Mouse (Mus musculus) layer of hippocampus, adult 2 months (tissue): ENCODE results near the gene Zfp655. TPM values are rescaled to one million over a fixed set of nuclear protein-coding genes. Genes with fewer than 3 reads are reported as not detected.

Source experiments
- DNase-seq, 2 experiments: peaks; one replicate each; pipeline ENCODE4 v3.0.0; 2022; ENCODE audit warnings: low spot score in 2 of 2
- H3K27ac ChIP-seq: fragments of 200-600 bp; 2 replicates; pipeline ENCODE4 v1.8.1; 2022
- H3K4me3 ChIP-seq: fragments of 200-600 bp; 2 replicates; pipeline ENCODE4 v1.8.1; 2022; ENCODE audit warnings: mild to moderate bottlenecking
- CTCF ChIP-seq: fragments of 200-600 bp; conservative IDR thresholded peaks from 2 replicates; pipeline ENCODE4 v1.8.1; 2022; ENCODE audit warnings: antibody characterized with exemption, mild to moderate bottlenecking, moderate library complexity
- long read RNA-seq, 2 experiments: library from polyadenylated mRNA; stranded (forward); transcript quantifications; one replicate each; pipeline ENCODE4 v2.0.0; 2021; ENCODE audit warnings: borderline mapping rate in 2 of 2
- total RNA-seq, 2 experiments: library from RNA; stranded (reverse); gene quantifications; 2 replicates each; pipeline ENCODE4 v1.2.3; 2021

Gene Zfp655
- total RNA-seq: 10 to 100 TPM; 27.5 to 28.4 TPM
- long read RNA-seq, experiment 1, full-length matches to known transcripts: 23 of 28 reads
- long read RNA-seq, experiment 1, partial matches to known transcripts: 0 of 28 reads
- long read RNA-seq, experiment 1, other reads (novel, unspliced or antisense): 5 of 28 reads
- long read RNA-seq, experiment 2, full-length matches to known transcripts: 43 of 45 reads
- long read RNA-seq, experiment 2, partial matches to known transcripts: 1 of 45 reads
- long read RNA-seq, experiment 2, other reads (novel, unspliced or antisense): 1 of 45 reads

GRCm38 (mm10) chr5:145231367-145231871 is at the start of gene Zfp655:
Zfp655 (plus strand) TSS chr5:145231715.
- TF ChIP-seq CTCF: no peak
- H3K4me3 ChIP-seq: peak within 1 kb of the TSS; percentile 74
- H3K27ac ChIP-seq: peak within 1 kb of the TSS; percentile 97
- peak; percentile 98 to 99 for DNase-seq

GRCm38 (mm10) chr5:145185244-145185643 is 46.3 kb upstream of the Zfp655 start:
- no peak for DNase-seq
- Histone ChIP-seq H3K4me3 (no peak overlapping the region), H3K27ac (no peak overlapping the region)
- TF ChIP-seq CTCF: no peak

- no peak overlapping the region for H3K27ac ChIP-seq
- no peak for DNase-seq
- no peak overlapping the region for H3K4me3 ChIP-seq
- no peak for TF ChIP-seq CTCF
These were observed 42.1 kb upstream of the Zfp655 start for GRCm38 (mm10) chr5:145189416-145189815.

- Histone ChIP-seq H3K4me3 (peak overlapping the region; percentile 99), H3K27ac (peak overlapping the region; percentile 95)
- DNase-seq: no peak
- TF ChIP-seq CTCF: no peak
These were observed 41.1 kb upstream of the Zfp655 start for GRCm38 (mm10) chr5:145190373-145190772.

- peak; percentile 91 to 92 for DNase-seq
- Histone ChIP-seq H3K4me3 (peak overlapping the region; percentile 99), H3K27ac (peak overlapping the region; percentile 95)
- TF ChIP-seq CTCF: no peak
These were observed 40.4 kb upstream of the Zfp655 start for GRCm38 (mm10) chr5:145190875-145191798.

GRCm38 (mm10) chr5:145191962-145192361 is 39.6 kb upstream of the Zfp655 start, which contains the start of gene Atp5j2:
Atp5j2 (minus strand) TSS chr5:145192062.
- peak within 1 kb of the TSS; percentile 95 for H3K27ac ChIP-seq
- DNase-seq: no peak
- TF ChIP-seq CTCF: no peak
- peak within 1 kb of the TSS; percentile 99 for H3K4me3 ChIP-seq

GRCm38 (mm10) chr5:145200387-145200786 is 31.1 kb upstream of the Zfp655 start:
- no peak for DNase-seq
- Histone ChIP-seq H3K27ac (no peak overlapping the region), H3K4me3 (peak overlapping the region; percentile 89)
- no peak for TF ChIP-seq CTCF

- Histone ChIP-seq H3K27ac (peak within 1 kb of the TSS; percentile 88), H3K4me3 (peak within 1 kb of the TSS; percentile 89)
- no peak for TF ChIP-seq CTCF
- DNase-seq: peak; percentile 73 to 80
These were observed 30.1 kb upstream of the Zfp655 start, which contains the start of gene Zkscan14 for GRCm38 (mm10) chr5:145201321-145201991. Zkscan14 (minus strand) TSS chr5:145201868.

- no peak for DNase-seq
- no peak for TF ChIP-seq CTCF
- Histone ChIP-seq H3K27ac (no peak overlapping the region), H3K4me3 (no peak overlapping the region)
These were observed 29.1 kb upstream of the Zfp655 start for GRCm38 (mm10) chr5:145202446-145202845.

GRCm38 (mm10) chr5:145203936-145204691 is 27.4 kb upstream of the Zfp655 start, which contains the start of gene Zkscan5:
Zkscan5 (plus strand) TSS chr5:145204562.
- peak; percentile 97 to 99 for DNase-seq
- peak; percentile 53 for TF ChIP-seq CTCF
- Histone ChIP-seq H3K4me3 (peak within 1 kb of the TSS; percentile 74), H3K27ac (peak within 1 kb of the TSS; percentile 96)

- DNase-seq: no peak
- peak overlapping the region; percentile 96 for H3K27ac ChIP-seq
- H3K4me3 ChIP-seq: peak overlapping the region; percentile 74
- TF ChIP-seq CTCF: no peak
These were observed 26.5 kb upstream of the Zfp655 start for GRCm38 (mm10) chr5:145205041-145205440.

- DNase-seq: no peak
- no peak for TF ChIP-seq CTCF
- Histone ChIP-seq H3K27ac (no peak overlapping the region), H3K4me3 (no peak overlapping the region)
These were observed 24.1 kb upstream of the Zfp655 start for GRCm38 (mm10) chr5:145207385-145207784.
